Mouse (Mus musculus) adrenal gland, adult 10 weeks (tissue): ENCODE data around the gene Pram1. TPM values are rescaled to one million over a fixed set of nuclear protein-coding genes. Genes with fewer than 3 reads are reported as not detected.

Source experiments
- polyA plus RNA-seq: library from polyadenylated mRNA; stranded (reverse); fragments of 350-450 nt; fragmentation: Illumina TruSeq; extraction: RNeasy Lipid Tissue Mini Kit (QIAGEN cat#74804); gene quantifications from one replicate; pipeline ENCODE4 v1.2.3, GENCODE M21; 2014; ENCODE audit warnings: low read depth, low replicate concordance

Pram1 gene
- not detected for polyA plus RNA-seq

GRCm38 (mm10) chr17:33637516-33638276, at the start of gene Pram1:
Gene Pram1 (plus strand): TSS chr17:33638056.

GRCm38 (mm10) chr17:33628621-33629486, 9.0 kb upstream of the Pram1 start, which contains the start of gene Zfp414:
Gene Zfp414 (plus strand): TSS chr17:33629090.

GRCm38 (mm10) chr17:33686760-33687159, 48.9 kb downstream of the Pram1 start, which contains the start of gene Hnrnpm:
Gene Hnrnpm (minus strand): TSS chr17:33686860.

Other genes starting within 250 kb of the Pram1 start
- 23.2 TPM for gene Zfp101, start 243.4 kb upstream of the Pram1 start, polyA plus RNA-seq
- gene Actl9, start 205.2 kb upstream of the Pram1 start, polyA plus RNA-seq: not detected
- gene Adamts10, start 113.9 kb upstream of the Pram1 start, polyA plus RNA-seq: 3.8 TPM
- 0.82 TPM for gene Myo1f, start 82.3 kb upstream of the Pram1 start, polyA plus RNA-seq
- gene Zfp414, start 9.0 kb upstream of the Pram1 start, polyA plus RNA-seq: 2.3 TPM
- gene Hnrnpm, start 48.8 kb downstream of the Pram1 start, polyA plus RNA-seq: 396 TPM
- 39.7 TPM for gene March2, start 80.6 kb downstream of the Pram1 start, polyA plus RNA-seq
- gene Rab11b, start 122.5 kb downstream of the Pram1 start, polyA plus RNA-seq: 40.2 TPM
- gene Angptl4, start 143.8 kb downstream of the Pram1 start, polyA plus RNA-seq: 4.9 TPM
- gene Kank3, start 172.5 kb downstream of the Pram1 start, polyA plus RNA-seq: 17.0 TPM
- 62.1 TPM for gene Rps28, start 186.5 kb downstream of the Pram1 start, polyA plus RNA-seq
- gene Ndufa7, start 186.5 kb downstream of the Pram1 start, polyA plus RNA-seq: 29.1 TPM
- 7.3 TPM for gene Cd320, start 205.0 kb downstream of the Pram1 start, polyA plus RNA-seq
- gene Gm7029, start 235.8 kb downstream of the Pram1 start, polyA plus RNA-seq: not detected